Comparison of ENCODE assay signal across 8 mouse cellular contexts in the genomic region with DNA sequence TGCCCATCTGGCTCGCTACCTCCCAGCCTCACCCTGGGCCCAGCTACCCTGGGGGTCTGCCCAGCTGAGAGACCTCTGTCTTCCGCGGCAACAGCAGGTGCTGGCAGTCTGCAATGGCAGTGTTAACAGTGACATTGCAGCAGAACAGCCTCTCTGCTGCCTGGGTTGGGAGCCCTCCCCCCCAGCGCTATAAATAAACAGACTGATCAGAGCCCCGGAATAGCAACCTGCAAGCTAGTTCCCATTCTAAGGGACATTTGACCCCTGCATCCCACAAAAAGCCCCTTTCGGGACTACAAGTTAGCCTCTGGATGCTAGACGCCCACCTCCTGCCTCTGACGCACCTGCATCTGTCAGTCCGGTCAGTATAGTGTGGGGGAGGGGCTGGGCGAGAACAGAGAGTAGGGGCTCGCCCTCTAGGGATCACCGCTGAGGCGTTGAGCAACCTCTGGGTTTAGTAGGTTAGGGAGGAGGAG. TPM values are rescaled to one million over a fixed set of nuclear protein-coding genes. Genes with fewer than 3 reads are reported as not detected.
DNase-seq lines count a peak whose midpoint lies in the region; ATAC-seq and TF ChIP-seq lines count a peak whose summit lies in the region.

Gene Myadml2 (minus strand): TSS at position 158 of the 476 bp plus-strand sequence.

- peak within 1 kb of the TSS; percentile 9 for H3K4me2 ChIP-seq in forebrain, embryonic 16.5 days (ENCODE audit: low read length)
- H3K4me2 ChIP-seq in liver, embryonic 16.5 days (ENCODE audit: low read depth, low read length): peak within 1 kb of the TSS; percentile 45
- peak within 1 kb of the TSS; percentile 27 for H3K4me2 ChIP-seq in stomach, embryonic 14.5 days (replicated peaks; ENCODE audit: low read depth, low read length)

- H3K9me3 ChIP-seq in forebrain, embryonic 16.5 days (ENCODE audit: control insufficient read depth, low read length): no peaks in the 10 kb centered on the region
- H3K9me3 ChIP-seq in liver, embryonic 16.5 days (replicated peaks; ENCODE audit: control insufficient read depth, low read length): no peaks in the 10 kb centered on the region
- no peaks in the 10 kb centered on the region for H3K9me3 ChIP-seq in stomach, embryonic 14.5 days (ENCODE audit: control insufficient read depth, low read depth, low read length)

- 0 out of 2 replicates have a peak, but pooled peaks cover 2% of the 10 kb centered on the region for H3K4me1 ChIP-seq in lung, adult 2 months (ENCODE audit: control insufficient read depth, insufficient read depth, low read length)
- H3K4me1 ChIP-seq in brown adipose tissue, adult 24 weeks (ENCODE audit: control insufficient read depth, insufficient read depth, insufficient read length, low read length): peaks cover 4% of the 10 kb centered on the region
- peaks cover 11% of the 10 kb centered on the region for H3K4me1 ChIP-seq in forebrain, embryonic 16.5 days (replicated peaks; ENCODE audit: control insufficient read depth, insufficient read depth, low read length)
- peaks cover 12% of the 10 kb centered on the region for H3K4me1 ChIP-seq in liver, embryonic 16.5 days (ENCODE audit: control insufficient read depth, low read depth, low read length)
- H3K4me1 ChIP-seq in stomach, embryonic 14.5 days (ENCODE audit: control insufficient read depth, insufficient read depth, low read length): peaks cover 10% of the 10 kb centered on the region; the same call in 1 of the 2 replicates

- H3K27ac ChIP-seq in brown adipose tissue, adult 24 weeks (replicated peaks; ENCODE audit: low read depth, low read length): no peak within 1 kb of the TSS
- H3K27ac ChIP-seq in forebrain, embryonic 16.5 days (ENCODE audit: low read length): no peak within 1 kb of the TSS
- H3K27ac ChIP-seq in liver, embryonic 16.5 days (ENCODE audit: low read length): no peak within 1 kb of the TSS
- no peak within 1 kb of the TSS for H3K27ac ChIP-seq in stomach, embryonic 14.5 days (ENCODE audit: low read length)

- DNase-seq in lung, adult 2 months: no peak
- no peak for DNase-seq in lung, postnatal 25 days (ENCODE audit: low spot score)
- peak; percentile 62 for DNase-seq in heart, postnatal 4 days

- no peak for ATAC-seq in forebrain, embryonic 16.5 days
- no peak for ATAC-seq in liver, embryonic 16.5 days (ENCODE audit: low read depth)
- ATAC-seq in stomach, embryonic 14.5 days (ENCODE audit: insufficient number of reproducible peaks, insufficient read depth, low FRiP score, low read depth): no peak
- ATAC-seq in erythroid progenitor cell, adult 5-6 weeks (replicated peaks; ENCODE audit: low FRiP score, poor library complexity, severe bottlenecking): no peak

- H3K36me3 ChIP-seq in forebrain, embryonic 16.5 days (ENCODE audit: control insufficient read depth, insufficient read depth): no peaks in the 10 kb centered on the region
- no peaks in the 10 kb centered on the region for H3K36me3 ChIP-seq in liver, embryonic 16.5 days (ENCODE audit: control insufficient read depth, insufficient read depth)
- H3K36me3 ChIP-seq in stomach, embryonic 14.5 days (ENCODE audit: control insufficient read depth, insufficient read depth, low read length): no peaks in the 10 kb centered on the region

- TF ChIP-seq CTCF in lung, adult 2 months (IDR thresholded peaks at IDR 0.05; ENCODE audit: insufficient read depth, low read length): no peak

- H3K9ac ChIP-seq in forebrain, embryonic 16.5 days (replicated peaks; ENCODE audit: low read depth, low read length): 0 out of 2 replicates have a peak within 1 kb of the TSS, but pooled peaks have one; percentile 2
- H3K9ac ChIP-seq in liver, embryonic 16.5 days (ENCODE audit: low read depth, low read length): 0 out of 2 replicates have a peak within 1 kb of the TSS, but pooled peaks have one; percentile 25
- no peak within 1 kb of the TSS for H3K9ac ChIP-seq in stomach, embryonic 14.5 days (replicated peaks; ENCODE audit: low read depth, low read length)

- 11% methylated on average over 13 of the region's 13 CpGs for WGBS in lung, adult 2 months
- WGBS in forebrain, embryonic 16.5 days: 6% methylated on average over 13 of the region's 13 CpGs
- WGBS in liver, embryonic 16.5 days (ENCODE audit: insufficient replicate concordance): 7% methylated on average over 13 of the region's 13 CpGs
- 5% methylated on average over 13 of the region's 13 CpGs for WGBS in stomach, embryonic 14.5 days

- H3K27me3 ChIP-seq in forebrain, embryonic 16.5 days (replicated peaks; ENCODE audit: control insufficient read depth, insufficient read depth, low read length): no peaks in the 10 kb centered on the region
- H3K27me3 ChIP-seq in liver, embryonic 16.5 days (ENCODE audit: control insufficient read depth, insufficient read depth, low read depth, low read length): peaks cover 5% of the 10 kb centered on the region
- no peaks in the 10 kb centered on the region for H3K27me3 ChIP-seq in stomach, embryonic 14.5 days (ENCODE audit: control insufficient read depth, insufficient read depth, low read length)

- peak within 1 kb of the TSS; percentile 40 for H3K4me3 ChIP-seq in lung, adult 2 months (replicated peaks; ENCODE audit: extremely low read depth, low read depth, low read length)
- peak within 1 kb of the TSS; percentile 35 for H3K4me3 ChIP-seq in brown adipose tissue, adult 24 weeks (ENCODE audit: insufficient read depth, low read depth, low read length)
- peak within 1 kb of the TSS; percentile 2 for H3K4me3 ChIP-seq in forebrain, embryonic 16.5 days (replicated peaks; ENCODE audit: low read length)
- peak within 1 kb of the TSS; percentile 32 for H3K4me3 ChIP-seq in liver, embryonic 16.5 days (ENCODE audit: low read depth, low read length)
- no peak within 1 kb of the TSS; the same call in 1 of the 2 replicates for H3K4me3 ChIP-seq in stomach, embryonic 14.5 days (ENCODE audit: low read depth, low read length)

- TF ChIP-seq POLR2A in lung, adult 2 months (IDR thresholded peaks at IDR 0.05; ENCODE audit: borderline replicate concordance, extremely low read depth, low read depth, low read length): no peak

RNA-seq across cellular contexts. Expression of gene Myadml2, which starts in this region (rescaled TPM):
- polyA plus RNA-seq in lung, adult 2 months (2012; rRNA removed): 1.1 and 3.1 TPM in 2 replicates
- polyA plus RNA-seq in brown adipose tissue, adult 24 weeks (2012; ENCODE audit: insufficient read depth, insufficient read length, missing spikeins): 2.7 and 3.8 TPM in 2 replicates
- 0.75 TPM in 1 of 2 replicates, not detected in the other for polyA plus RNA-seq in forebrain, embryonic 16.5 days (2015; fragmentation: Nextera tagmentation; extraction: Ambion mirVana)
- 10 to 100 TPM; 26.3 to 28.1 TPM for total RNA-seq in heart, postnatal 4 days (2021)
- 0.58 and 0.61 TPM in 2 replicates for polyA plus RNA-seq in liver, embryonic 16.5 days (2015; fragmentation: Nextera tagmentation; extraction: Ambion mirVana)
- polyA plus RNA-seq in stomach, embryonic 14.5 days (2014; fragmentation: Nextera tagmentation; extraction: Ambion mirVana): not detected in 2 replicates
- total RNA-seq in erythroid progenitor cell, adult 5-6 weeks (2015; ENCODE audit: low replicate concordance): not detected in 2 replicates
- not detected in 2 replicates for total RNA-seq in erythroid progenitor cell, adult 5-6 weeks (2017; ENCODE audit: low replicate concordance)

Comparison
In these comparisons a context has a peak if more than half of its experiments do, and no peak if none do; other contexts are left out.
1. RNA of gene Myadml2 (total RNA-seq): 26.3 to 28.1 TPM in heart, postnatal 4 days; not detected in erythroid progenitor cell, adult 5-6 weeks; every median in the first group is over 10 times any median in the second.
2. Peak in every context shown above with its lines, with median percentiles within 50 percentile points of each other: H3K4me2 ChIP-seq.